Mouse (Mus musculus): ENCODE results near the gene Mief1.

DNA sequence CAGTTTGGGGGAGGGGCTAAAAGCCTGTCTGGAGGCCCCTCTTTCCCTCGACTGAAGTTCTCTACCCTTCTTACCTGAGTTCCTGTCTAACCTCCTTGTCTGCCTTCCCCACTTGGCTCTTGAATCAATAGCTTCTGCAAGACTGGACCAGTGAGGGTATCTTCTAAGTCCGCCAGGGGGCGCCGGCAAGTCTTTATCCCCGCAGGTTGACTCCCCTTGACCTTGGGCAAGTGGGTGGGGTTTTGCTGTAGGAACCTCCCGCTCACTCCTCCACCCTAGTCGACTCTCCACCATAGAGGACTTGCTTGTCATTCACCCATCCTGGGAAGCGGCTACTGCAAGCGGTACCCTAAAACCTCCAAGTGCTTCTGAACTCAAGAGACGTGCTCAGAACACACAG is 55.6 kb downstream of the Mief1 start:
- TF ChIP-seq CTCF (IDR thresholded peaks at IDR 0.05; ENCODE audit: extremely low read depth, insufficient read length, insufficient replicate concordance, low read depth, low read length) (peak; percentile 72; the same call in 1 of the 2 replicates), POLR2A (IDR thresholded peaks at IDR 0.05; ENCODE audit: low read depth, low read length) (no peak)
